Mouse (Mus musculus): ENCODE measurements at regions not wholly inside any gene's neighbourhood (a gene's known extent, or its start where the extent isn't known, plus 50 kb on each side); places are given as distances from the start of the nearest gene placed in this dataset.

DNA sequence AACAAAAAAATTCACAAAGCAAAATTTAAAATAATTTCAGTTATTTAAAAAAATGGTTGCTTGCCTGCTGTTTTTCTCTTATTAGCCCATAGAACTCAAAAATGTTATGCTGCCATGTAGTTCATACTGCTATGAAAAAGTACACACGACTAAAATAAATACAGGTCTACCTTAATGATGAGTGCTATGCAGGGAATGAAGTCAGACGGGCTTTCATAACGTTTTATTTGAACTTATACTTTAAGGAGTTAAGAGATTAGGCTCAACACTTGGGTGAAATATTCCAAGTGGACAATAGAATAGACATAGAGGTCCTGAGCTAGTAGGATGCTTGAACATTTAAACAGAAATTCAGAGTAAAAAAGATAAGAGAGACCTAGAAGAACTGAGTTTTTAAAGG, 489.7 kb downstream of the Klf5 start:
- no peak for DNase-seq (ENCODE audit: low read depth, low spot score)
- Histone ChIP-seq H3K27me3 (ENCODE audit: control insufficient read depth, insufficient read depth, low read length, poor library complexity, severe bottlenecking) (no peaks in the 10 kb centered on the region), H3K36me3 (ENCODE audit: control insufficient read depth, insufficient read depth, low read length, poor library complexity, severe bottlenecking) (no peaks in the 10 kb centered on the region)

DNA sequence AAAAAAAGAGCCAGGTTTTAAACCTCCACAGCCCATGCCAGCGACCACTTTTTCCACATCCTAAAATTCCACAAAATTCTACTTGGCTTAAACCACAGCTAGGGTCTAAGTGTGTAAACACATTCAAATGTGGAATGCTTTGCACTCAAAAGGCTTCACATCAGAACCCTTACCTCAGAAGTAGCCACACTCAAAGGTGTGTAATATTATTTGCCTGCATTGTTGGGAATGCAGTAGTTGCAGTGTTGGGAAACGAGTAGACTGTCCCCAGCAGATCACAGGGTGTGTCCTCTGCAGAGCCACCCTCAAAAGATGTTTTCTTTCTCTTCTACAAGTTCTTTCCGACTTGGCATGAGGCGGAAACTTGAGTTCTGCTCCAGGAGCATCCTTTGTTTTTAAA, 488.2 kb downstream of the Klf12 start:
- Histone ChIP-seq H3K27me3 (ENCODE audit: control insufficient read depth, insufficient read depth, low read length, poor library complexity, severe bottlenecking) (no peaks in the 10 kb centered on the region), H3K36me3 (ENCODE audit: control insufficient read depth, insufficient read depth, low read length, poor library complexity, severe bottlenecking) (no peaks in the 10 kb centered on the region)
- no peak for DNase-seq (ENCODE audit: low read depth, low spot score)

DNA sequence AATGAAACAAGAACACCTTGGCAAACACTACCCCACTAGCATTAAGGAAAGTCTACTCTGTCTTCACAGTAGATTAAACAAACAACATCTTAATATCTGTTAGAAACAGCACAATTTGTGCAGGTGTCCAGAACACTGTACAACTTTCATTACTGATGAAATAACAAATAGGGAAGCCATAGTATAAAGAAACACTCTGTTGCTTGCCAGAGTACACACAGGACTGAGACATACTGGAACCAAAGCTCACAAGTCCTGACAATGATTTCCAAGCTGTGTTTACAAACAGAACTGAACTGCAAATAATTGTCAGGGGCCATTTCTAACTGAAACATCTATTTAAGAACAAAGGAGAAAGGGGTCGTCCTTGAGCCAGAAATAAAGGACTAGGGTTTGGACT, 478.4 kb downstream of the Klf12 start:
- DNase-seq (ENCODE audit: low read depth, low spot score): no peak
- H3K27me3 ChIP-seq (ENCODE audit: control insufficient read depth, insufficient read depth, low read length, poor library complexity, severe bottlenecking): no peaks in the 10 kb centered on the region
- H3K36me3 ChIP-seq (ENCODE audit: control insufficient read depth, insufficient read depth, low read length, poor library complexity, severe bottlenecking): no peaks in the 10 kb centered on the region

DNA sequence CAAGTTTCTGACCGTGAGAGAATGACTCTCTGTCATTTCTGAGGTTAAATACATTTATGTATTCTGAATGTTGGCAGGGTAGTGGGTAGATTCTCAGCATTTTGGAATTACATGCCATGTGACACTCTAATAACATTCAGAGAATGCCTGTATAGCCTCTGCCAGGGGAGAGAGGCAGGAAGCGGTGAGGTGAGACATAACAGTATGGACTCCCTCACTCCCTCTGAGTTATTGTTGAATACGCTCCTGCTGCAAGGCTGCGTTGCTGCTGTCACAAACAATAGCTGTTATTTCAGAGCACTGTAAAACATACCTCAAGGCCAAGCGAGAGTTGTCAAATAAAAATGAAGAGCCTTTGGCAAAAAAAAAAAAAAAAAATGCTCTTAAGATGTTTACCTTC, 477.9 kb downstream of the Klf12 start:
- Histone ChIP-seq H3K36me3 (ENCODE audit: control insufficient read depth, insufficient read depth, low read length, poor library complexity, severe bottlenecking) (no peaks in the 10 kb centered on the region), H3K27me3 (ENCODE audit: control insufficient read depth, insufficient read depth, low read length, poor library complexity, severe bottlenecking) (no peaks in the 10 kb centered on the region)
- DNase-seq (ENCODE audit: low read depth, low spot score): no peak

DNA sequence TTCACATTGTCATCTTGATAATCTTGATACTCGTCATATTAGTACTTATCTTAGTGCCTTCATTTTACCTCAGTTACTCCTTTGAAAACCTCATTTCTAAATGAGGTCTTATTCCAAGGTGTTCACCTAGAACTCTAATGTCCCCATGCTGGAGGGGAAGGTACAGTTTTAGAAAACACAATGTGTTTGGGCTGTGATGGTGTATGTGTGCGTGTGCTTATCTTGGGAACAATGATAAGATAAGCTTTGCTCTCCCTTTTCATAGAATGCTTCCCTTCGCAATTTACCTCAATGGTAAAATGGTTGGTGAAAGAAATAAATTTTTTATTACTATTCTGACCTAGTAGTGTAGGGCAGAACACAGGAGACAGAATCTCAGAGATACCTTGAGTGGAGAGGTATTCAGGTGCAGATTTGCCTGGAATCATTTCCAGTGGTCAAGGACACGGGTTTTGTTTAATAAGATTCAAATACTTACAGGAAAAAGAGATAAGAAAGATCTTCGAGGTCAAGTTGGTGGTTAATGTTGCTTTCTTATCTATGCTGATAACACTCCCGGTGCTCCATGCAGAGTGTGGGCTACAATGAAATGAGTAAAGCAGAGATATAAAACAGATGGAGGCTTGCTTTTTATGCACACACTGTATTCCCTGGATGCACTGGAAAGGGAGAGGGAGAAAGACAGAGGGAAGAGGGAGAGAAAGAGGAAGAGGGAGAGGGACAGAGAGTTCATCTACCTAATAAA, 471.6 kb downstream of the Klf12 start:
- H3K36me3 ChIP-seq (ENCODE audit: control insufficient read depth, insufficient read depth, low read length, poor library complexity, severe bottlenecking): no peaks in the 10 kb centered on the region
- no peaks in the 10 kb centered on the region for H3K27me3 ChIP-seq (ENCODE audit: control insufficient read depth, insufficient read depth, low read length, poor library complexity, severe bottlenecking)
- no peak for DNase-seq (ENCODE audit: low read depth, low spot score)

Measured in splenic B cell, adult 2 months (primary cell).